Mouse (Mus musculus) limb, embryonic 15.5 days (tissue): ENCODE results near the gene Selenbp2. TPM values are rescaled to one million over a fixed set of nuclear protein-coding genes. Genes with fewer than 3 reads are reported as not detected.
"Not testable (repeated sequence)": the region's sequence is repeated elsewhere in the genome, so short reads cannot be mapped to it uniquely, and the experiment has no call there.

Source experiments
- ATAC-seq: fragments of 200-750 bp; cut with Nextera tagmentation; 2 replicates; pipeline ENCODE4 v1.8.0; 2017; ENCODE audit warnings: low read depth, moderate TSS enrichment; ENCODE audit not compliant: insufficient number of reproducible peaks, low FRiP score, low TSS enrichment
- H3K27ac ChIP-seq: fragments of 300-500 bp; sonication (generic); 2 replicates; pipeline ENCODE4 v1.5.1; 2015; ENCODE audit warnings: moderate library complexity, mild to moderate bottlenecking, inconsistent platforms
- H3K27me3 ChIP-seq: fragments of 300-500 bp; sonication (generic); 2 replicates; pipeline ENCODE4 v1.6.1; 2015; ENCODE audit warnings: inconsistent platforms
- H3K36me3 ChIP-seq: fragments of 300-500 bp; sonication (generic); 2 replicates; pipeline ENCODE4 v1.6.1; 2015; ENCODE audit warnings: inconsistent platforms
- H3K4me1 ChIP-seq: fragments of 300-500 bp; sonication (generic); 2 replicates; pipeline ENCODE4 v1.6.1; 2015; ENCODE audit warnings: inconsistent platforms
- H3K4me2 ChIP-seq: fragments of 300-500 bp; sonication (generic); 2 replicates; pipeline ENCODE4 v1.6.1; 2015; ENCODE audit warnings: mild to moderate bottlenecking, inconsistent platforms
- H3K4me3 ChIP-seq: fragments of 300-500 bp; sonication (generic); 2 replicates; pipeline ENCODE4 v1.5.1; 2015; ENCODE audit warnings: mild to moderate bottlenecking, inconsistent platforms
- H3K9ac ChIP-seq: fragments of 300-500 bp; sonication (generic); 2 replicates; pipeline ENCODE4 v1.6.1; 2015; ENCODE audit warnings: inconsistent platforms
- H3K9me3 ChIP-seq: fragments of 300-500 bp; sonication (generic); 2 replicates; pipeline ENCODE4 v1.6.1; 2016; ENCODE audit warnings: inconsistent platforms
- WGBS: fragments of 180-500 bp; shearing (Covaris S2); methylation state at CpG from one replicate; pipeline ENCODE4 v1.1.7; 2015; 5-methylcytosine and 5-hydroxymethylcytosine counted together
- polyA plus RNA-seq: library from polyadenylated mRNA; unstranded; fragments of >200 nt; fragmentation: Nextera tagmentation; extraction: Ambion mirVana; gene quantifications from 2 replicates; pipeline ENCODE4 v1.2.1, GENCODE M21; 2015

The Selenbp2 gene
- polyA plus RNA-seq, 1 experiment from 2014 or later, result 0.77 TPM

GRCm38 (mm10) chr3:94696257-94696656 is 2.9 kb downstream of the Selenbp2 start:
- ATAC-seq, result not testable (repeated sequence)
- WGBS, result 91% methylated on average over 4 of the region's 4 CpGs

GRCm38 (mm10) chr3:94702163-94702810 is 8.9 kb downstream of the Selenbp2 start:
- H3K27me3 ChIP-seq, H3K27ac ChIP-seq, H3K4me1 ChIP-seq, H3K4me3 ChIP-seq, H3K9ac ChIP-seq, H3K4me2 ChIP-seq, H3K36me3 ChIP-seq, H3K9me3 ChIP-seq, ATAC-seq: not testable (repeated sequence)
- 83% methylated on average over 7 of the region's 7 CpGs for WGBS

More at GRCm38 (mm10) chr3:94696257-94696656, 2.9 kb downstream of the Selenbp2 start:
- not testable (repeated sequence) for H3K4me2 ChIP-seq, H3K4me3 ChIP-seq, H3K9ac ChIP-seq, H3K4me1 ChIP-seq, H3K27me3 ChIP-seq, H3K27ac ChIP-seq, H3K9me3 ChIP-seq, H3K36me3 ChIP-seq

DNA sequence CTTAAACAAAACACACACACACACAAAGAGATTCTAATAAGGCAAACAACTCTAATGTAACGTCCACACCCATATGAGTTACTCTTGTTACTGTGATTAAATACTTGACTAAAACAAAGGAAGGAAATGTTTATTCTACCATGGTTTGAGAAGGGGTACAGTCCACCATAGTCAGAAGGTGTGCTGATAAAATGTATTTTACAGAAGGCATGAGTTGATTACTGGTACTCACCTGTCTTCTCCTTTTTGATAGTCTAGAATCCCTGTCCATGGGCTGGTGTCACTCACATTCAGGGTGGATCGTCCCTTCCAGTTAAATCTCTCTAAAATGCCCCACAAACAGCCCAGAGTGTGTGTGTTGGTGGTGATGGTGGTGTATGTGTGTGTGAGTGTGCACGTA is 9.5 kb downstream of the Selenbp2 start:
- Histone ChIP-seq H3K36me3 (no peaks in the 10 kb centered on the region), H3K9me3 (no peaks in the 10 kb centered on the region), H3K4me2 (no peak overlapping the region), H3K27ac (no peak overlapping the region), H3K9ac (no peak overlapping the region), H3K4me1 (no peaks in the 10 kb centered on the region), H3K27me3 (no peaks in the 10 kb centered on the region), H3K4me3 (no peak overlapping the region)
- WGBS, result 76% methylated on average over 3 of the region's 3 CpGs
- ATAC-seq, result no peak

DNA sequence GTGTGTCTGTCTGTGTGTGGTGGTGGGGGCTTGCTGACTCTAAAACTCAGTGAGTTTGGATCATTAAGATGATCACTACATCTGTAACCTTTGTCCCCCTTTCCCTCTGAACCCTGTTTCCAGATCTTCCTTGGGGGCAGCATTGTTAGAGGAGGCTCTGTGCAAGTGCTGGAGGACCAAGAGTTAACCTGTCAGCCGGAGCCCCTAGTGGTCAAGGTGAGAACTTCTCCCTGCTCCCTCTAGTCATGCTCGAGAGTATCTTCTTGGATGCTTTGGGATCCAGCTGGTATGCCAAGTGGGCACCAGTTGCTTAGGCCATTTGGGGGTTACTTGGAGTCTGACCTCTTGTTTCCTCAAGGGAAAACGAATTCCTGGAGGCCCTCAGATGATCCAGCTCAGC is 10.0 kb downstream of the Selenbp2 start:
- not testable (repeated sequence) for H3K27ac ChIP-seq, H3K9ac ChIP-seq, H3K36me3 ChIP-seq, ATAC-seq, H3K4me1 ChIP-seq, H3K4me2 ChIP-seq, H3K9me3 ChIP-seq, H3K4me3 ChIP-seq, H3K27me3 ChIP-seq
- WGBS, result 18% methylated on average over 3 of the region's 3 CpGs

GRCm38 (mm10) chr3:94710591-94710990 is 17.2 kb downstream of the Selenbp2 start:
- not testable (repeated sequence) for H3K27ac ChIP-seq, H3K27me3 ChIP-seq, H3K4me3 ChIP-seq, H3K9me3 ChIP-seq, H3K36me3 ChIP-seq, H3K4me1 ChIP-seq, H3K4me2 ChIP-seq, H3K9ac ChIP-seq, ATAC-seq

GRCm38 (mm10) chr3:94713424-94713823 is 20.1 kb downstream of the Selenbp2 start:
- not testable (repeated sequence) for H3K27me3 ChIP-seq, H3K4me3 ChIP-seq, H3K9me3 ChIP-seq, H3K36me3 ChIP-seq, H3K4me1 ChIP-seq, ATAC-seq, H3K4me2 ChIP-seq, H3K9ac ChIP-seq, H3K27ac ChIP-seq
- WGBS, result 87% methylated on average over 3 of the region's 3 CpGs

DNA sequence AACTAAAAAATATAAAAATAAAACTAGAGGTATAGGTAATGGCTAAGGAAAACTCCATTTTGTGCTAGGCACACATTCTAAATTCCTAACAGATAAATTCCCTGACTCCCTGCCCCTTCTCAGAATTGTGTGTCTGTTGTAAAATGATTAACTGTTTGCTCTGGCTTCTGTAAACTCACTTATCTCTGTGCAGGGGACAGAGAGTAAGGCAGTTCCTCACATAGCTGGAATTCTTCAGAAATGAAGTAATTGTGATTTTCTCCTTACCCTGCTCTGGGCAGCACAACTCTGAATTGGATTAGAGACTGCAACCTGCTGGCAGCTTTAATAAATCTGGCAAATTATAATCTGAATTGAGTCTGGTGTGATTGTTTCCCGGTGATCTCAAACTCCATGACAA is 24.9 kb downstream of the Selenbp2 start:
- H3K9me3 ChIP-seq, H3K4me2 ChIP-seq, H3K27me3 ChIP-seq, H3K4me3 ChIP-seq, ATAC-seq, H3K4me1 ChIP-seq, H3K27ac ChIP-seq, H3K36me3 ChIP-seq, H3K9ac ChIP-seq: not testable (repeated sequence)
- 58% methylated on average over 1 of the region's 1 CpGs for WGBS

- H3K27ac ChIP-seq, H3K4me3 ChIP-seq, H3K4me2 ChIP-seq, ATAC-seq, H3K9ac ChIP-seq, H3K36me3 ChIP-seq, H3K27me3 ChIP-seq, H3K9me3 ChIP-seq, H3K4me1 ChIP-seq: not testable (repeated sequence)
- WGBS, result 37% methylated on average over 2 of the region's 2 CpGs
Observed at GRCm38 (mm10) chr3:94723637-94724036, 30.3 kb downstream of the Selenbp2 start.

GRCm38 (mm10) chr3:94745691-94746090 is 52.3 kb downstream of the Selenbp2 start:
- Histone ChIP-seq H3K9ac (no peak overlapping the region), H3K27me3 (no peaks in the 10 kb centered on the region), H3K4me1 (no peaks in the 10 kb centered on the region), H3K36me3 (no peaks in the 10 kb centered on the region), H3K27ac (no peak overlapping the region), H3K4me2 (no peak overlapping the region), H3K9me3 (no peaks in the 10 kb centered on the region), H3K4me3 (no peak overlapping the region)
- no peak for ATAC-seq
- WGBS, result 97% methylated on average over 17 of the region's 17 CpGs

Other genes with a start within 250 kb of the Selenbp2 start
- gene Oaz3, start 249.6 kb upstream of the Selenbp2 start, polyA plus RNA-seq, result 0.38 and 0.42 TPM in 2 replicates
- 1.4 and 1.9 TPM in 2 replicates for gene Celf3, start 215.3 kb upstream of the Selenbp2 start, polyA plus RNA-seq
- gene Riiad1, start 213.2 kb upstream of the Selenbp2 start, polyA plus RNA-seq, result 2.1 and 4.0 TPM in 2 replicates
- gene Snx27, start 110.8 kb upstream of the Selenbp2 start, polyA plus RNA-seq, result 43.4 and 45.7 TPM in 2 replicates
- gene Gm10972, start 50.4 kb upstream of the Selenbp2 start, polyA plus RNA-seq, result not detected in 2 replicates
- gene Tuft1, start 34.7 kb upstream of the Selenbp2 start, polyA plus RNA-seq, result 30.2 and 30.9 TPM in 2 replicates
- 16.7 and 16.9 TPM in 2 replicates for gene Cgn, start 92.9 kb downstream of the Selenbp2 start, polyA plus RNA-seq
- gene Pogz, start 144.0 kb downstream of the Selenbp2 start, polyA plus RNA-seq, result 12.9 and 13.1 TPM in 2 replicates
- 312 and 330 TPM in 2 replicates for gene Psmb4, start 193.4 kb downstream of the Selenbp2 start, polyA plus RNA-seq
- gene Selenbp1, start 239.5 kb downstream of the Selenbp2 start, polyA plus RNA-seq, result 51.9 and 57.7 TPM in 2 replicates